Mouse (Mus musculus): Measurements from ENCODE around the gene Becn1. TPM values are rescaled to one million over a fixed set of nuclear protein-coding genes. Genes with fewer than 3 reads are reported as not detected.

The Becn1 gene
- polyA plus RNA-seq, 2 experiments = 60.5 to 86.2 TPM

GRCm38 (mm10) chr11:101307744-101308143, 5.7 kb upstream of the Becn1 start:
- no peaks in the 10 kb centered on the region for H3K27me3 ChIP-seq (ENCODE audit: control insufficient read depth, insufficient read depth, low read length)

GRCm38 (mm10) chr11:101301299-101302003, 635 bp downstream of the Becn1 start:
- no peak for DNase-seq (ENCODE audit: low read depth in 3 of 3, low spot score in 3 of 3)
- TF ChIP-seq EP300 (IDR thresholded peaks at IDR 0.05; ENCODE audit: low read depth) = no peak
- TF ChIP-seq CTCF (IDR thresholded peaks at IDR 0.05; ENCODE audit: low read depth) = no peak
- H3K4me3 ChIP-seq (ENCODE audit: insufficient read depth in 1 of 2, low read depth in 2 of 2, low read length in 2 of 2) = peak overlapping the region; percentile 72 to 90
- WGBS (ENCODE audit: insufficient replicate concordance) = 8% methylated on average over 26 of the region's 26 CpGs
- H3K4me2 ChIP-seq (ENCODE audit: low read depth) = peak overlapping the region; percentile 73
- no peaks in the 10 kb centered on the region for H3K9me3 ChIP-seq (ENCODE audit: control insufficient read depth, low read length)
- H3K27me3 ChIP-seq (ENCODE audit: control insufficient read depth, insufficient read depth, low read length) = no peaks in the 10 kb centered on the region
- peak; percentile 60 for ATAC-seq (ENCODE audit: insufficient read depth)
- peaks cover 12 to 16% of the 10 kb centered on the region in 2 experiments for H3K4me1 ChIP-seq (replicated peaks; ENCODE audit: control insufficient read depth in 2 of 2, insufficient read depth in 2 of 2, low read length in 1 of 2)
- H3K9ac ChIP-seq (replicated peaks) = peak overlapping the region; percentile 94
- peaks cover 35% of the 10 kb centered on the region for H3K36me3 ChIP-seq (replicated peaks; ENCODE audit: control insufficient read depth, insufficient read depth, low read depth)
- peak overlapping the region; percentile 56 for H3K27ac ChIP-seq

More at GRCm38 (mm10) chr11:101307744-101308143, 5.7 kb upstream of the Becn1 start:
- peaks cover 0 to 5% of the 10 kb centered on the region in 2 experiments; a peak in 1 of 4 replicates for H3K4me1 ChIP-seq (replicated peaks; ENCODE audit: control insufficient read depth in 2 of 2, insufficient read depth in 2 of 2, low read length in 1 of 2)
- TF ChIP-seq CTCF (IDR thresholded peaks at IDR 0.05; ENCODE audit: low read depth) (no peak), EP300 (IDR thresholded peaks at IDR 0.05; ENCODE audit: low read depth) (no peak)
- WGBS (ENCODE audit: insufficient replicate concordance) = 32% methylated on average over 5 of the region's 5 CpGs
- ATAC-seq (ENCODE audit: insufficient read depth) (no peak), DNase-seq (ENCODE audit: low read depth in 3 of 3, low spot score in 3 of 3) (no peak)
- H3K36me3 ChIP-seq (replicated peaks; ENCODE audit: control insufficient read depth, insufficient read depth, low read depth) = no peaks in the 10 kb centered on the region
- H3K4me3 ChIP-seq (ENCODE audit: insufficient read depth in 1 of 2, low read depth in 2 of 2, low read length in 2 of 2) = no peak overlapping the region
- H3K9ac ChIP-seq (replicated peaks) = no peak overlapping the region
- no peaks in the 10 kb centered on the region for H3K9me3 ChIP-seq (ENCODE audit: control insufficient read depth, low read length)
- H3K27ac ChIP-seq = no peak overlapping the region
- H3K4me2 ChIP-seq (ENCODE audit: low read depth) = no peak overlapping the region

- H3K4me3 ChIP-seq (ENCODE audit: insufficient read depth in 1 of 2, low read depth in 2 of 2, low read length in 2 of 2) = peak overlapping the region; percentile 72 to 90
- TF ChIP-seq EP300 (IDR thresholded peaks at IDR 0.05; ENCODE audit: low read depth) (no peak), CTCF (IDR thresholded peaks at IDR 0.05; ENCODE audit: low read depth) (peak; percentile 78)
- H3K27me3 ChIP-seq (ENCODE audit: control insufficient read depth, insufficient read depth, low read length) = no peaks in the 10 kb centered on the region
- WGBS (ENCODE audit: insufficient replicate concordance) = 56% methylated on average over 7 of the region's 7 CpGs
- H3K27ac ChIP-seq = no peak overlapping the region
- H3K36me3 ChIP-seq (replicated peaks; ENCODE audit: control insufficient read depth, insufficient read depth, low read depth) = peaks cover 39% of the 10 kb centered on the region
- H3K9me3 ChIP-seq (ENCODE audit: control insufficient read depth, low read length) = no peaks in the 10 kb centered on the region
- peaks cover 12 to 16% of the 10 kb centered on the region in 2 experiments for H3K4me1 ChIP-seq (replicated peaks; ENCODE audit: control insufficient read depth in 2 of 2, insufficient read depth in 2 of 2, low read length in 1 of 2)
- DNase-seq (ENCODE audit: low read depth in 3 of 3, low spot score in 3 of 3) = peak in 2 of 3 experiments; percentile 25 to 45
- H3K9ac ChIP-seq (replicated peaks) = peak overlapping the region; percentile 94
- ATAC-seq (ENCODE audit: insufficient read depth) = no peak
- peak overlapping the region; percentile 73 for H3K4me2 ChIP-seq (ENCODE audit: low read depth)
Measured at GRCm38 (mm10) chr11:101300881-101301280, 1.2 kb downstream of the Becn1 start.

- no peak for ATAC-seq (ENCODE audit: insufficient read depth)
Measured at GRCm38 (mm10) chr11:101295191-101295590, 6.9 kb downstream of the Becn1 start.

GRCm38 (mm10) chr11:101291231-101291630, 10.9 kb downstream of the Becn1 start:
- H3K4me1 ChIP-seq (replicated peaks; ENCODE audit: control insufficient read depth in 2 of 2, insufficient read depth in 2 of 2, low read length in 1 of 2) = no peaks in the 10 kb centered on the region
- no peak for ATAC-seq (ENCODE audit: insufficient read depth)
- no peak overlapping the region for H3K27ac ChIP-seq
- no peak overlapping the region for H3K4me2 ChIP-seq (ENCODE audit: low read depth)
- DNase-seq (ENCODE audit: low read depth in 3 of 3, low spot score in 3 of 3) = no peak
- 83% methylated on average over 8 of the region's 8 CpGs for WGBS (ENCODE audit: insufficient replicate concordance)
- H3K9me3 ChIP-seq (ENCODE audit: control insufficient read depth, low read length) = no peaks in the 10 kb centered on the region
- H3K36me3 ChIP-seq (replicated peaks; ENCODE audit: control insufficient read depth, insufficient read depth, low read depth) = peaks cover 79% of the 10 kb centered on the region
- TF ChIP-seq EP300 (IDR thresholded peaks at IDR 0.05; ENCODE audit: low read depth) = no peak
- no peak for TF ChIP-seq CTCF (IDR thresholded peaks at IDR 0.05; ENCODE audit: low read depth)
- no peak overlapping the region for H3K9ac ChIP-seq (replicated peaks)
- no peak overlapping the region for H3K4me3 ChIP-seq (ENCODE audit: insufficient read depth in 1 of 2, low read depth in 2 of 2, low read length in 2 of 2)
- no peaks in the 10 kb centered on the region for H3K27me3 ChIP-seq (ENCODE audit: control insufficient read depth, insufficient read depth, low read length)

More at GRCm38 (mm10) chr11:101295191-101295590, 6.9 kb downstream of the Becn1 start:
- 96% methylated on average over 8 of the region's 8 CpGs for WGBS (ENCODE audit: insufficient replicate concordance)
- Histone ChIP-seq H3K27ac (no peak overlapping the region), H3K36me3 (replicated peaks; ENCODE audit: control insufficient read depth, insufficient read depth, low read depth) (peaks cover 88% of the 10 kb centered on the region), H3K9ac (replicated peaks) (no peak overlapping the region), H3K9me3 (ENCODE audit: control insufficient read depth, low read length) (no peaks in the 10 kb centered on the region), H3K4me1 (replicated peaks; ENCODE audit: control insufficient read depth in 2 of 2, insufficient read depth in 2 of 2, low read length in 1 of 2) (peaks cover under 1% of the 10 kb centered on the region in 2 experiments; a peak in 2 of 4 replicates), H3K4me3 (ENCODE audit: insufficient read depth in 1 of 2, low read depth in 2 of 2, low read length in 2 of 2) (no peak overlapping the region), H3K4me2 (ENCODE audit: low read depth) (no peak overlapping the region), H3K27me3 (ENCODE audit: control insufficient read depth, insufficient read depth, low read length) (no peaks in the 10 kb centered on the region)
- TF ChIP-seq EP300 (IDR thresholded peaks at IDR 0.05; ENCODE audit: low read depth) = no peak
- TF ChIP-seq CTCF (IDR thresholded peaks at IDR 0.05; ENCODE audit: low read depth) = no peak
- DNase-seq (ENCODE audit: low read depth in 3 of 3, low spot score in 3 of 3) = no peak
